Mouse (Mus musculus) monocyte, adult 5-6 weeks (primary cell): ENCODE data around the gene Mmp28. TPM values are rescaled to one million over a fixed set of nuclear protein-coding genes. Genes with fewer than 3 reads are reported as not detected.

ENCODE experiments used
- ATAC-seq: fragments of 153-309, 156-312 bp; replicated peaks from 2 replicates; pipeline ENCODE4 v1.8.0; 2017; ENCODE audit warnings: mild to moderate bottlenecking; ENCODE audit not compliant: low TSS enrichment, insufficient number of reproducible peaks, severe bottlenecking, poor library complexity, low FRiP score
- total RNA-seq: library from RNA; stranded (forward); fragments of 200-1000, 200-491, 200-594 nt; gene quantifications from 3 replicates; pipeline ENCODE4 v1.2.3, GENCODE M21; 2017

The Mmp28 gene
- total RNA-seq: 0.39 to 0.75 TPM in 2 of 3 replicates, not detected in the other

- no peak for ATAC-seq
Measured at GRCm38 (mm10) chr11:83462711-83463244, at the start of gene Mmp28. Mmp28 (minus strand) TSS chr11:83463071.

- ATAC-seq: no peak
Measured at GRCm38 (mm10) chr11:83509521-83509920, 46.6 kb upstream of the Mmp28 start.

- no peak for ATAC-seq
Measured at GRCm38 (mm10) chr11:83504308-83504707, 41.4 kb upstream of the Mmp28 start.

GRCm38 (mm10) chr11:83495571-83495970, 32.7 kb upstream of the Mmp28 start:
- ATAC-seq: no peak

GRCm38 (mm10) chr11:83491488-83491887, 28.6 kb upstream of the Mmp28 start:
- ATAC-seq: no peak

GRCm38 (mm10) chr11:83473235-83474016, 10.6 kb upstream of the Mmp28 start:
- 0 out of 2 replicates have a peak, but pooled peaks have one; percentile 8 for ATAC-seq

GRCm38 (mm10) chr11:83472324-83473234, 9.7 kb upstream of the Mmp28 start, which contains the start of gene Taf15:
Taf15 (plus strand) TSS chr11:83473086.
- ATAC-seq: peak; percentile 98

GRCm38 (mm10) chr11:83471766-83472165, 8.9 kb upstream of the Mmp28 start:
- no peak for ATAC-seq

- ATAC-seq: no peak
Measured at GRCm38 (mm10) chr11:83468765-83469164, 5.9 kb upstream of the Mmp28 start.

- no peak for ATAC-seq
Measured at GRCm38 (mm10) chr11:83467120-83467652, 4.3 kb upstream of the Mmp28 start.

- no peak for ATAC-seq
Measured at GRCm38 (mm10) chr11:83465976-83466375, 3.1 kb upstream of the Mmp28 start.

- ATAC-seq: no peak
Measured at GRCm38 (mm10) chr11:83461462-83462027, 1.3 kb downstream of the Mmp28 start.

GRCm38 (mm10) chr11:83457912-83458601, 4.8 kb downstream of the Mmp28 start:
- no peak for ATAC-seq

- ATAC-seq: no peak
Measured at GRCm38 (mm10) chr11:83457257-83457656, 5.6 kb downstream of the Mmp28 start.

- ATAC-seq: 0 out of 2 replicates have a peak, but pooled peaks have one; percentile 17
Measured at GRCm38 (mm10) chr11:83455608-83456007, 7.3 kb downstream of the Mmp28 start.

GRCm38 (mm10) chr11:83454548-83454947, 8.3 kb downstream of the Mmp28 start:
- no peak for ATAC-seq

GRCm38 (mm10) chr11:83451281-83451680, 11.6 kb downstream of the Mmp28 start:
- ATAC-seq: no peak

- no peak for ATAC-seq
Measured at GRCm38 (mm10) chr11:83450550-83450949, 12.3 kb downstream of the Mmp28 start.
